ENCODE assay signal across 10 mouse cellular contexts in genomic region chr4:148249341-148249740, GRCm38 (mm10). TPM values are rescaled to one million over a fixed set of nuclear protein-coding genes. Genes with fewer than 3 reads are reported as not detected.
DNase-seq lines count a peak whose midpoint lies in the region; ATAC-seq and TF ChIP-seq lines count a peak whose summit lies in the region.
"Had no signal": no experiment of that assay in that cellular context is flagged by ENCODE, and none has a peak within 500 bp of the region (broad histone marks: within the 10 kb centered on the region; RNA-seq: fewer than 3 reads in every experiment).

No protein-coding gene starts in this region.

- H3K36me3 ChIP-seq in hindbrain, embryonic 10.5 days: peaks cover 80% of the 10 kb centered on the region
- peaks cover 54% of the 10 kb centered on the region for H3K36me3 ChIP-seq in hindbrain, postnatal 0 days (ENCODE audit: insufficient read depth, low read length)
- no peaks in the 10 kb centered on the region for H3K36me3 ChIP-seq in spleen, adult 2 months (ENCODE audit: control insufficient read depth, insufficient read depth, low read length)
- no peaks in the 10 kb centered on the region for H3K36me3 ChIP-seq in small intestine, adult 2 months (ENCODE audit: control insufficient read depth, insufficient read depth, low read length)
- H3K36me3 ChIP-seq: embryonic facial prominence, embryonic 15.5 days had no signal

- H3K9me3 ChIP-seq in hindbrain, embryonic 10.5 days: no peaks in the 10 kb centered on the region; the same call in 1 of the 2 replicates
- H3K9me3 ChIP-seq in hindbrain, postnatal 0 days (ENCODE audit: low read length): no peaks in the 10 kb centered on the region
- H3K9me3 ChIP-seq: embryonic facial prominence, embryonic 15.5 days; neural tube, embryonic 12.5 days had no signal

- no peak overlapping the region for H3K4me3 ChIP-seq in hindbrain, embryonic 10.5 days
- H3K4me3 ChIP-seq in hindbrain, postnatal 0 days (ENCODE audit: low read length): no peak overlapping the region
- no peak overlapping the region for H3K4me3 ChIP-seq in spleen, adult 2 months (ENCODE audit: extremely low read depth, insufficient read depth, insufficient read length)
- H3K4me3 ChIP-seq in cortical plate, adult 2 months (ENCODE audit: insufficient read depth, low read length): no peak overlapping the region
- H3K4me3 ChIP-seq in small intestine, adult 2 months (ENCODE audit: low read depth, low read length): no peak overlapping the region
- H3K4me3 ChIP-seq: embryonic facial prominence, embryonic 15.5 days; neural tube, embryonic 12.5 days had no signal

- no peak for ATAC-seq in hindbrain, postnatal 0 days

- H3K27ac ChIP-seq in hindbrain, embryonic 10.5 days: no peak overlapping the region
- H3K27ac ChIP-seq in hindbrain, postnatal 0 days: no peak overlapping the region
- no peak overlapping the region for H3K27ac ChIP-seq in spleen, adult 2 months (ENCODE audit: insufficient read depth, low read length)
- no peak overlapping the region for H3K27ac ChIP-seq in cortical plate, adult 2 months (ENCODE audit: insufficient read depth, low read length)
- H3K27ac ChIP-seq in small intestine, adult 2 months (ENCODE audit: insufficient read depth, low read depth, low read length): no peak overlapping the region
- H3K27ac ChIP-seq: embryonic facial prominence, embryonic 15.5 days; neural tube, embryonic 12.5 days had no signal

- H3K4me2 ChIP-seq in hindbrain, postnatal 0 days (ENCODE audit: low read depth, low read length): no peak overlapping the region
- H3K4me2 ChIP-seq: embryonic facial prominence, embryonic 15.5 days; neural tube, embryonic 12.5 days had no signal

- H3K9ac ChIP-seq in hindbrain, postnatal 0 days (replicated peaks; ENCODE audit: low read length): no peak overlapping the region
- H3K9ac ChIP-seq: embryonic facial prominence, embryonic 15.5 days; neural tube, embryonic 12.5 days had no signal

- WGBS in hindbrain, embryonic 10.5 days: 49% methylated on average over 10 of the region's 10 CpGs
- WGBS in hindbrain, postnatal 0 days: 52% methylated on average over 10 of the region's 10 CpGs
- 53% methylated on average over 10 of the region's 10 CpGs for WGBS in spleen, adult 2 months
- 37% methylated on average over 10 of the region's 10 CpGs for WGBS in small intestine, adult 2 months

- no peaks in the 10 kb centered on the region for H3K27me3 ChIP-seq in hindbrain, embryonic 10.5 days (ENCODE audit: insufficient read depth, poor library complexity, severe bottlenecking)
- H3K27me3 ChIP-seq in hindbrain, postnatal 0 days (ENCODE audit: insufficient read depth, low read length): no peaks in the 10 kb centered on the region
- no peaks in the 10 kb centered on the region for H3K27me3 ChIP-seq in spleen, adult 2 months (ENCODE audit: control insufficient read depth, insufficient read depth, low read length)
- no peaks in the 10 kb centered on the region for H3K27me3 ChIP-seq in small intestine, adult 2 months (ENCODE audit: control insufficient read depth, insufficient read depth, low read length)
- H3K27me3 ChIP-seq: embryonic facial prominence, embryonic 15.5 days; neural tube, embryonic 12.5 days had no signal

- no peak; the same call in 1 of the 2 replicates for TF ChIP-seq CTCF in hindbrain, postnatal 0 days (IDR thresholded peaks at IDR 0.05; ENCODE audit: low read depth)
- TF ChIP-seq CTCF in spleen, adult 2 months (IDR thresholded peaks at IDR 0.05; ENCODE audit: extremely low read depth, insufficient read depth, insufficient read length, insufficient replicate concordance): 0 out of 2 replicates have a peak, but pooled peaks have one; percentile 4
- TF ChIP-seq CTCF in cortical plate, adult 2 months (IDR thresholded peaks at IDR 0.05; ENCODE audit: extremely low read depth, insufficient read depth, low read length): peak; percentile 46
- TF ChIP-seq CTCF in small intestine, adult 2 months (IDR thresholded peaks at IDR 0.05; ENCODE audit: extremely low read depth, insufficient read length, insufficient replicate concordance, low read depth, low read length): peak; percentile 36; the same call in 1 of the 2 replicates

- TF ChIP-seq POLR2A in spleen, adult 2 months (IDR thresholded peaks at IDR 0.05; ENCODE audit: low read depth, low read length): no peak
- no peak for TF ChIP-seq POLR2A in cortical plate, adult 2 months (IDR thresholded peaks at IDR 0.05; ENCODE audit: extremely low read depth, insufficient read depth, low read length)
- no peak for TF ChIP-seq POLR2A in small intestine, adult 2 months (IDR thresholded peaks at IDR 0.05; ENCODE audit: low read depth, low read length)

- no peaks in the 10 kb centered on the region for H3K4me1 ChIP-seq in hindbrain, embryonic 10.5 days (replicated peaks)
- no peaks in the 10 kb centered on the region for H3K4me1 ChIP-seq in hindbrain, postnatal 0 days (ENCODE audit: insufficient read depth, low read length)
- no peaks in the 10 kb centered on the region for H3K4me1 ChIP-seq in spleen, adult 2 months (ENCODE audit: control insufficient read depth, insufficient read depth, insufficient read length)
- H3K4me1 ChIP-seq in cortical plate, adult 2 months (ENCODE audit: control insufficient read depth, insufficient read depth, low read length): no peaks in the 10 kb centered on the region
- H3K4me1 ChIP-seq in small intestine, adult 2 months (ENCODE audit: control insufficient read depth, insufficient read depth, insufficient read length, low read length): no peaks in the 10 kb centered on the region
- H3K4me1 ChIP-seq: embryonic facial prominence, embryonic 15.5 days; neural tube, embryonic 12.5 days had no signal

- DNase-seq in hindbrain, embryonic 10.5 days (ENCODE audit: low spot score): peak; percentile 26
- no peak for DNase-seq in hindbrain, postnatal 0 days (ENCODE audit: low spot score)
- DNase-seq in spleen, adult 2 months (ENCODE audit: low read depth in 1 of 2, low spot score in 2 of 2): no peak
- no peak for DNase-seq in spleen, adult 12 weeks (ENCODE audit: low spot score)
- no peak for DNase-seq in frontal cortex, postnatal 25 days (ENCODE audit: low spot score in 2 of 2)
- DNase-seq in ovary, adult 18-20 months (ENCODE audit: low spot score): no peak

RNA-seq across cellular contexts. Expression of gene Disp3, which starts 38.4 kb away (rescaled TPM):
- 3.7 and 10.7 TPM in 2 replicates for polyA plus RNA-seq in hindbrain, embryonic 10.5 days (2016; fragmentation: Nextera tagmentation; extraction: Ambion mirVana)
- total RNA-seq in hindbrain, postnatal 0 days (2014; rRNA removed): 31.6 and 53.0 TPM in 2 replicates
- 7.7 and 8.4 TPM in 2 replicates for polyA plus RNA-seq in hindbrain, postnatal 0 days (2015; fragmentation: Nextera tagmentation; extraction: Ambion mirVana)
- 0.02 and 0.19 TPM in 2 replicates for polyA plus RNA-seq in spleen, adult 2 months (2012; rRNA removed)
- 19.6 and 20.1 TPM in 2 replicates for polyA plus RNA-seq in cortical plate, adult 2 months (2012; rRNA removed)
- 0.06 TPM in 2 replicates for polyA plus RNA-seq in small intestine, adult 2 months (2012; rRNA removed)
